Mouse (Mus musculus): Measurements from ENCODE around the gene Xrcc4. TPM values are rescaled to one million over a fixed set of nuclear protein-coding genes. Genes with fewer than 3 reads are reported as not detected.
A peak's percentile ranks its signal among the peaks of the same experiment; 100 is the strongest.
"Not testable (repeated sequence)": the region's sequence is repeated elsewhere in the genome, so short reads cannot be mapped to it uniquely, and the experiment has no call there.

Xrcc4 gene
- polyA plus RNA-seq (2017; shearing (Covaris generic)), result 10 to 100 TPM; 19.6 to 23.6 TPM

GRCm38 (mm10) chr13:90088962-90089824, at the start of gene Xrcc4, which contains the start of gene Tmem167:
Gene Xrcc4, minus strand, starts transcription at chr13:90089608.
Gene Tmem167, plus strand, starts transcription at chr13:90089123.
- peak; percentile 99 for ATAC-seq

GRCm38 (mm10) chr13:90136156-90136910, 46.9 kb upstream of the Xrcc4 start:
- ATAC-seq, result no peak

DNA sequence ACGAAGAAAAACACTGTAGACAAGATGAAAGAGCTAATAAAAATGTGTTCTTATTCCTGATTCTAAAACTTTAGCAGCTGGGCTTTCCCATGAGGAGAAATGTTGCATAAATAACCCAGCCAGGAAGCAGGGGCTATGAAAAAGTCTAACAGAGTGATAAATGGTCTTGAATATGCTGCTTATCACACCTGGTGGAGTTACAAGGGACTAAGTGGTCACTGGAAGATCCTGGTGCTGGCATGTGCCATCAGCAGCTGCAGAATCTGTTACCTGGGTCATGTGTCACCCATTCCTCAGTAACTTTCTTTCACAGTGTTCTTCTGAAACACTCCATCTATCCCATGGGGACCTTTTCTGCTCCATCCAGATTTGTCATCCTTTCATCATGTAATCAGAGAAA, 22.3 kb upstream of the Xrcc4 start:
- ATAC-seq, result no peak

GRCm38 (mm10) chr13:90108746-90109145, 19.3 kb upstream of the Xrcc4 start:
- not testable (repeated sequence) for ATAC-seq

DNA sequence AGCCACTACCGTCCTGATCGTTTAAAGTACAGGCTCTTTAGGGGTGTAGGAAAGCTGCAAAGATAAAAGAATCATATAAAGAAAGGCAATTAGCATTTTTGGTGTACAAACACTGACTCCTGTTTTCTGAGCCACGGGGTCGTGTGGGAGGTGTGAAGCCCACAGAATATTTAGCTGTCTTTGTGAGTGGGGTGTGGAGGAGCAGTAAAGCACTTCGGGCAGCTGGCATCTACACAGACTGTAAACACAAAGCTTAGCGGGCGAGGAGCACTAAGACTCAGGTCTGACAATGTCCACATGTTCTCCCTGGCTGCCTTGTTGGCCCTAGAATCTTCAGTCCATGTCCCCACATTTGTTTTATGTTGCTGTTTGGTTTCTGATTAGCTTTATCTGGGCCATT, 16.7 kb upstream of the Xrcc4 start:
- ATAC-seq, result no peak

DNA sequence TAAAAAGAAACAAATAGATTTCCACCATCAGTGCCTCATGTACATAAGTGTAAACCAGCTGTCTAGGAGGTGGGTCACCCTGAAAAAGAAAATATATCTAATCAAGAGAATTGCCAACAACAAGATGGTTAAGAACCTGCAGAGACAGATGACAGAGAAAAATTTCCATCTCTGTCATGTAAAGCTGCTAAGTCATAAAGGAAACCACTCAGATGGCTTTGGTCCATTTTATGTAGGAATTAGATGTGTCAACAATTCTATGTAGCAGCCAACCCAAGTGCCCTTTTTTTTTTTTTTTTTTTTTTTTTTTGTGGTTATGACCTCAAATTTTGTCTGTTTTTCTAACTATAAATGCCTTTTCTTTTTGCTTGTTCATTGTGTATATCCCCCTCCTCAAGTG, 12.1 kb upstream of the Xrcc4 start:
- ATAC-seq, result no peak

- ATAC-seq, result no peak
Measured at GRCm38 (mm10) chr13:90089825-90090183, 396 bp upstream of the Xrcc4 start.

- ATAC-seq, result no peak
Measured at GRCm38 (mm10) chr13:90061877-90062276, 27.5 kb downstream of the Xrcc4 start.

DNA sequence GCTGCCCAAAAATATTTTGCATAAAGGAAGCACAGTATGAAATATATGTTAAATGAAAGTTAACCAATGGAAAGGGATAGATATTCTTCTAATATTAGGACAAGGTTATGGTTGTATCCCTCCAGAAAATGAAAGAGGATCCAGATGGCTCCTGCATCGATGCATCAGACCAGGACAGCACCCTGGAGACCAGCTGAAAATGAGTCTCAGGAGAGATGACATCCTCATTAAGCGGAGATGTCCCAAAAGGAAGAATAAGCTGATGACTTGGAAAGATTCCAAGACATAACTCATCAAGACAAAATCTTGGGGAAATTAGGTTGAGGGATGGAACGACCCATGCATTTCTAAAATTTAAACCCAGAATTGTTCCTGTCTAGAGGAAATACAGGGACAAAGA, 37.0 kb downstream of the Xrcc4 start:
- no peak for ATAC-seq

- ATAC-seq, result peak; percentile 40
Measured at GRCm38 (mm10) chr13:90051735-90052134, 37.7 kb downstream of the Xrcc4 start.

GRCm38 (mm10) chr13:90039613-90040012, 49.8 kb downstream of the Xrcc4 start:
- no peak for ATAC-seq

DNA sequence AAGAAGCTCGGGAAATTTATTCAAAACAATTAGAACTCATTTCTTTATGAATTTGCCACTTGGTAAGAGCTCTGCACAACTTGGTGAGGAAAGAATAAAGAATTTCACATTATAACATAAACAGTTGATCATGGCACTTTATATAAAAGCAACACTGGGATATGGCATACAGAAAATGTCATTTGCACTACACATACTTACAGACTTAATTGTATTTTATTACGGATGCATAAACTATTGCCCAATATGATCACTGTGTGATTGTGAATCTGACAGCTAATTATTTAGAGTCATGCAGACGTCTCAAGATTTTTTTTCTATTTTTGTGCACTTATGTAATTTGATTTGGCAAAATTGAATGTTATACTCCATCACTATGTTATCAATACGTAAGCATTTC, 56.4 kb downstream of the Xrcc4 start:
- no peak for ATAC-seq

GRCm38 (mm10) chr13:90032523-90032922, 56.9 kb downstream of the Xrcc4 start:
- ATAC-seq, result no peak

GRCm38 (mm10) chr13:90030911-90031310, 58.5 kb downstream of the Xrcc4 start:
- ATAC-seq, result no peak

- no peak for ATAC-seq
Measured at GRCm38 (mm10) chr13:90012620-90013019, 76.8 kb downstream of the Xrcc4 start.

GRCm38 (mm10) chr13:90012198-90012597, 77.2 kb downstream of the Xrcc4 start:
- no peak for ATAC-seq

DNA sequence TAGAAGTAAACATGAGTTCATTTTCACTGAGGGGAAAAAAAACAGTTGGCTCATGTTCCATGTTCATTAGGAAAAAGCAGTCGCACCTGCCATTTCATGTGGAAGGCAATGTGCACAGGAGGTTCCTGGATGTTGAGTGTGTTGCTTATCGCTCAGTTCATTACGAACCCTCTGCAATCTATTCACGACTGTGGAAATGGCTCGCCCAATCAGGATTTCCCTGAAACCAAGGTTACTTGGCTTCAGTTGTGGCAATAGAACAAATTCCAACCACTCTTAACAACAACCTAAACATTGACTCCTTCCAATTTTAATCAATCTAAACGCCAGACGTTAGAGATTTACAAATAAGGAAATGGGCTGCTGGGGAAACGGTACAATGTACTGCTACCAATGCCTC, 78.3 kb downstream of the Xrcc4 start:
- ATAC-seq, result no peak

DNA sequence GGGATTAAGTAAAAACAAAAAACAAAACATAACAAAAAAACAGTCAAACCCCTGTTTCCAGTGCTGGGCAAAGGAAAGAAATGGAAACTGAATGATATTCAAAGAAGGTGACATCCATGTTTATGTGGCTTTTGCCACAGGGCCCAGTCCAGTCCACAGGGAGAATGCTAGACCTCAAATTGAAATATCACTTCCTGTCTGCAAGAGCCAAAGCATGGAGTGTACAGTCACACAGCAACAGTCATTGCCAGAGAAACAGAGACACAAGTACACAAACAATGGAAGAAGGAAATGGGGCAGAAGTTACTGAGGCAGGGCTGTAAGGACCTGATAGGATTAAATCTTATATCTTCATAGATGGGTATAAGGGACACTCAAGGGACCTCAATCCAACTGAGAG, 79.6 kb downstream of the Xrcc4 start:
- ATAC-seq, result no peak

- ATAC-seq, result no peak
Measured at GRCm38 (mm10) chr13:90005561-90005960, 83.8 kb downstream of the Xrcc4 start.

DNA sequence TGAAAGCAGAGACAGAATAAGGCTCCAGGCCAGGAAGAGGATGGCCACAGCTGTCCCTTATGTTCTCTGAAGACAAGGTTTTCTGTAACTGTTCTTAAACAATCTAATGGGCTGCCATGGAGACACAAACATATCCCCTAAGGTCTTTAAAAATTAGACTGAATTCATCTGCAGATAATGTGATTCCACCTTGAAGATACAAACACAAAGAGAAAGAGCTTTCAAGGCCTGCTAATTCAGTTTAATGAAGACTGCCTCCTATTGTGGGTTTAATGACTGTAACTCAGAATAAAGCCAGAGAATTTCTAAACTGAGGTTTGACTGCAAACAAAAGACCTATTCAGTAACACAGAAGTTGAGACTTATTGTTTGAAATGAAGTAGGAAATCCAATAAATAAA, 91.9 kb downstream of the Xrcc4 start:
- ATAC-seq, result no peak

GRCm38 (mm10) chr13:89986087-89986486, 103.3 kb downstream of the Xrcc4 start:
- no peak for ATAC-seq

GRCm38 (mm10) chr13:89970940-89971339, 118.5 kb downstream of the Xrcc4 start:
- no peak for ATAC-seq

GRCm38 (mm10) chr13:89968671-89969070, 120.7 kb downstream of the Xrcc4 start:
- no peak for ATAC-seq

DNA sequence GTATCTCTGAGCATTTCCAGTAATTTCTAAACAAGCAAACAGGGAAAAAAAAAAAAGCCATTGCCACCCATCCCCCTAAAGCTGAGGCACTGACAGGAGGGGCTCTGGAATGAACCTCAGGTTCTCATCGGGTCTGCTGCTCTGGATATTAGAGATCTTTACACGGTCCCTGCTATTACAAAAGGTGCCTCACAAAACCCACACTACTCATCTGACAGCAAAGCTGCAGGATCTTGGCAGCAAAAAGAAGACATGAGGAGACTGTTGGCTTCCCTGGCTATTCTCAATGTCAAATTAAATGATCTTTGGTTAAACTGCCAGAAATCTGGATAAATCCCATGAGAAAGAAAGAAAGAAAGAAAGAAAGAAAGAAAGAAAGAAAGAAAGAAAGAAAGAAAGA, 145.1 kb downstream of the Xrcc4 start:
- ATAC-seq, result no peak

Measured in activated CD4-positive, CD25-positive, alpha-beta regulatory T cell, adult 4 months (primary cell).